Mouse (Mus musculus): ENCODE results near the gene Sema4c. TPM values are rescaled to one million over a fixed set of nuclear protein-coding genes. Genes with fewer than 3 reads are reported as not detected.

Sema4c gene
- polyA plus RNA-seq, 1 experiment from 2014 or later, result 29.4 TPM

DNA sequence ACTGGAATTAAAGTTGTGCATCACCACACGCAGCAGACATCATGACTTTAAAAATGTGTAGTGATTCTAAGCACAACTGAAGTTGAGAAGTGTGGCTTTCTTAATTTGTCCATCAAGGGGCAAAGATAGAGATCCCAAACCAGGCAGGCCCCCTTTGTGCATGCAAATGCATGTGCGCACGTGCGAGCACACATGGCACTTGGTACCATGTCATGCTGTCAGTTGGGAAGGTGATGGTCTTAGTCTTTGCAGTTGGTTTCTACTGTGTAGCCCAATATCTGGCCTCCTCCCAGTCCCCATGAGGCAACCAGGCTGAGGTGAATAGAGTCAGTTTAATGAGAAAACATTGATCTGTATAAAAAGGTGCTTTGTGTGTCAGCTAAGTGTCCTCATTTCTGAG lies 28.3 kb downstream of the Sema4c start:
- no peak for ATAC-seq (ENCODE audit: insufficient number of reproducible peaks, insufficient read depth, low FRiP score, low TSS enrichment)
- H3K36me3 ChIP-seq, result peaks cover 24% of the 10 kb centered on the region
- 93% methylated on average over 4 of the region's 4 CpGs for WGBS

DNA sequence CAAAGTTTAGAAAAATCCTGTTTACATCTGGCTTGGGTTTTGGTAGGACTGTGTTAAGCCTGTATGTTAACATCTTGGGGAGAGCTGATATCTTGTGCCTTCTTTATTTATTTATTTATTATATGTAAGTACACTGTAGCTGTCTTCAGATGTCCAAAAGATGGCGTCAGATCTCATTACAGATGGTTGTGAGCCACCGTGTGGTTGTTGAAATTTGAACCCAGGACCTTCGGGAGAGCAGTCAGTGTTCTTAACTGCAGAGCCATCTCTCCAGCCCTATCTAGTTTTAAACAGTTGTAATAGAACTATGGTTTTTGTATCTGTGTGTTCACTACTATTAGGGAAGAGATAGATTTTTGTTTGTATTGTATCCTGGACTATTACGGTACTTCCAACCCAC lies 28.9 kb downstream of the Sema4c start:
- Histone ChIP-seq H3K9me3 (no peaks in the 10 kb centered on the region), H3K27me3 (no peaks in the 10 kb centered on the region), H3K4me3 (no peak overlapping the region), H3K4me2 (replicated peaks) (no peak overlapping the region), H3K9ac (no peak overlapping the region), H3K4me1 (0 out of 2 replicates have a peak, but pooled peaks cover 3% of the 10 kb centered on the region), H3K27ac (no peak overlapping the region), H3K36me3 (peaks cover 30% of the 10 kb centered on the region)
- WGBS, result 71% methylated on average over 4 of the region's 4 CpGs
- ATAC-seq (ENCODE audit: insufficient number of reproducible peaks, insufficient read depth, low FRiP score, low TSS enrichment), result no peak

More for the DNA sequence above, 28.3 kb downstream of the Sema4c start:
- Histone ChIP-seq H3K9ac (no peak overlapping the region), H3K27ac (no peak overlapping the region), H3K27me3 (no peaks in the 10 kb centered on the region), H3K4me3 (no peak overlapping the region), H3K4me1 (0 out of 2 replicates have a peak, but pooled peaks cover 3% of the 10 kb centered on the region), H3K4me2 (replicated peaks) (no peak overlapping the region), H3K9me3 (no peaks in the 10 kb centered on the region)

DNA sequence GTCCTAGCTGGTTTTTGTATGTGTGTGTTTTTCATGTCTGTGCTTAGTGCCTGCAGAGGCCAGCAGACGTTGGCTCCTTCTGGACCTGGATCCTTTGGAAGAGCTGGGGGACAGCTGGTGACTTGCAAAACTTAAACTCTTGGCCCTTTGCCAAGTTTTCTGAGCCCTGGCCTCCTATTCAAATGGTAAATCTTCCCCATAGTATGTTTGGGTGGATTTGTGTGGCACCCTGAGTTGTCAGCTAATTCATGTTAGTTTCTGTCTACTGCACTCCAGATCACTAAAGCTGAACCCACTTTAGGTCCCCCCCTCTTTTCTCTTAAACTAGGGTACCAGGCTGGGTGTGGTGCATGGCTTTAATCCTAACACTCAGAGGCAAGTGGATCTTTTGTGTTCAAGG lies 29.8 kb downstream of the Sema4c start:
- H3K4me2 ChIP-seq (replicated peaks), result no peak overlapping the region
- 0 out of 2 replicates have a peak overlapping the region, but pooled peaks have one; percentile 7 for H3K27ac ChIP-seq
- no peak overlapping the region for H3K4me3 ChIP-seq
- H3K27me3 ChIP-seq, result no peaks in the 10 kb centered on the region
- peaks cover 39% of the 10 kb centered on the region for H3K36me3 ChIP-seq
- H3K4me1 ChIP-seq, result no peaks in the 10 kb centered on the region
- 29% methylated on average over 1 of the region's 1 CpGs for WGBS
- no peak overlapping the region for H3K9ac ChIP-seq
- H3K9me3 ChIP-seq, result no peaks in the 10 kb centered on the region
- ATAC-seq (ENCODE audit: insufficient number of reproducible peaks, insufficient read depth, low FRiP score, low TSS enrichment), result no peak

DNA sequence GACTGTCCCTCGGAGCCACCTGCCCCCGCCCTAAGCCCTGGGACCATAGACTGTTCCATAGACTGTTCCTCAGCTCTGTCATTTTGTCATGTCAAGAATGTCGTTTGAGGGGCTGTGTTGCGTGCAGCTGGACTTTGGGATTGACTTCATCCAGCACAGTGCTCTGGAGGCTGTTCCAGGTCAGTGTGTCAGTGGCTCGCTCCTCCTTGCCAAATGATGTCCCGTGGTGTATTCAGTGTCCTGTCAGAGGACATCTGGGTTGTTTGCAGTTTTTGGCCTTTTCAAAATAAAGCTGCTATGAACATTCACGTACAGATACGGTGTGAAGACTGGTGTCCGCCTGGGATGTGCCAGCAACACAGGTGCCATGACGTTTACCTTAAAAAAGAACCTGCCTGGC lies 31.2 kb downstream of the Sema4c start:
- Histone ChIP-seq H3K9ac (no peak overlapping the region), H3K27me3 (no peaks in the 10 kb centered on the region), H3K36me3 (peaks cover 48% of the 10 kb centered on the region), H3K9me3 (no peaks in the 10 kb centered on the region), H3K4me3 (no peak overlapping the region), H3K4me2 (replicated peaks) (no peak overlapping the region), H3K27ac (no peak overlapping the region), H3K4me1 (no peaks in the 10 kb centered on the region)
- WGBS, result 90% methylated on average over 10 of the region's 10 CpGs
- ATAC-seq (ENCODE audit: insufficient number of reproducible peaks, insufficient read depth, low FRiP score, low TSS enrichment), result no peak

DNA sequence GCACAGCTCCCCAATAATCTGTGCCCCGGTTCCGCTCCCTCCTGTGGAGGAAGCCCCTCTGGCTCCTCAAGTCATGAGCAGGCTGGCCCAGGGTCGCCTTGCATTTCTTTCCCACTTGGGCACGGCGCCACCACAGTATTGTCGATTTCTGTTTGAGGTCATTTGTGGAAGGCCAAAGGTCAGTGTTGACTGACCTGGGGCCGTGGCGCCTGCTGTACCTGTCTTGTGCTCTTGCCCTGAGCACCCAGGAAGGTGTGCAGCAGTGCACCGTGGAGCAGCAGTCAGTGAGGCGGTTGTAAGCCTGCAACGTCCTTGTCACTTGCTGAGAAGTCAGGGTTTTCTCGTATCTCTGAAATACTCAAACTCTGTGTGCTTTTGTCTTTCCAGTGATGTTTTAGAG lies 32.4 kb downstream of the Sema4c start:
- Histone ChIP-seq H3K4me3 (no peak overlapping the region), H3K4me2 (replicated peaks) (no peak overlapping the region), H3K36me3 (peaks cover 54% of the 10 kb centered on the region), H3K27me3 (no peaks in the 10 kb centered on the region), H3K9ac (no peak overlapping the region), H3K9me3 (no peaks in the 10 kb centered on the region), H3K4me1 (no peaks in the 10 kb centered on the region), H3K27ac (no peak overlapping the region)
- ATAC-seq (ENCODE audit: insufficient number of reproducible peaks, insufficient read depth, low FRiP score, low TSS enrichment), result no peak
- 85% methylated on average over 12 of the region's 12 CpGs for WGBS

DNA sequence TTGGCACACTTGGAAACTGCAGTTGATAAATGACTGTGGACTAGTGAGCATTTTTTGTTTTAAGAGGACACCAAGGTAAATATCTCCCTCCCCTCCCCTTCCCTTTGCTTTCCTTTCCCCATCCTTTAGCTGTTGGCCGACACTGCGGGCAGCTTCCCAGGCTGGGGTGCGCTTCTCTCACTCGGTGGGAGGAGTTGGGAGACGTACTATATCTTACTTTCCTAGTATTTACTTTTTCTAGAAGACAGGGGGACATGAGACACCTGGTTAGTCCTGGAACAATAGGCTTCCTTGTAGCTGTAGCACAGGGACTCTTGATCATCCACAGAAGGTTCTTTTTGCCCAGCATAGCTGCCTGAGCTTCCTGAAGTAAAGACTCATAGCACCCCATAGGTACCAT lies 34.1 kb downstream of the Sema4c start:
- Histone ChIP-seq H3K4me2 (replicated peaks) (no peak overlapping the region), H3K27ac (no peak overlapping the region), H3K27me3 (no peaks in the 10 kb centered on the region), H3K4me1 (no peaks in the 10 kb centered on the region), H3K9me3 (no peaks in the 10 kb centered on the region), H3K9ac (no peak overlapping the region), H3K4me3 (no peak overlapping the region), H3K36me3 (peaks cover 68% of the 10 kb centered on the region)
- no peak for ATAC-seq (ENCODE audit: insufficient number of reproducible peaks, insufficient read depth, low FRiP score, low TSS enrichment)
- 92% methylated on average over 5 of the region's 5 CpGs for WGBS

DNA sequence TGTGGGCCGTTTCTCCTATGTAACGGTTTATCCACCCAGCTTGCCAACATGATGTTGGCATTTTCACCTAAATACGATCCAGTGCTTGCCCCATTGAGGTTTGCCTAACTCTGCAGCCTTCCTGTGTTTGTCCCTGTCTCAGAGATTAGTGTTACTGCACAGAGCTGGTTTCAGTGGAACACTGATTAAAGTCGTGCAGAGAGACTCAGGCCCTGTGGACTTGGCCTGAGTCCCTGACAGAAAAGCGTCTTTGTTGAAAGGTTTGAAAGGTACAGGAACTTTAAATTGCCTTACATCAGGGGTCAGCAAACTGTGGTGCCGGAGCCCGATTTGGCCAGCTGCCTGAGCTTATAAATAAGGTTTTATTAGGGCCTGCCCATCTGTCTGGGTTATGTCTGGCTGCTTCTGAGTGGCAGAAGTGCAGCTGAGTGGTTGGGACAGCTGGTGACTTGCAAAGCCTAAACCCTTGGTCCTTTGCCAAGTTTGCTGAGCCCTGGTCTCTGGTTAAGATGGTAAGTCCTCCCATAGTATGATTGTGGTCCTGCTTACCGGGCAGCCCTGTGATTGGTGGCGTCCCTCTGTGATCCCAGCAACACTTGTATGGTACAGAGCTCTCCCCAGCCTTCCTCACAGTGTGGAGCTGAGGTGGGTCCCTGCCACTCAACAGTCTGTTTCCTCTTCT lies 34.7 kb downstream of the Sema4c start:
- Histone ChIP-seq H3K27ac (no peak overlapping the region; the same call in 1 of the 2 replicates), H3K4me2 (replicated peaks) (no peak overlapping the region), H3K4me1 (no peaks in the 10 kb centered on the region), H3K4me3 (no peak overlapping the region), H3K9ac (no peak overlapping the region), H3K27me3 (no peaks in the 10 kb centered on the region), H3K9me3 (no peaks in the 10 kb centered on the region), H3K36me3 (peaks cover 71% of the 10 kb centered on the region)
- ATAC-seq (ENCODE audit: insufficient number of reproducible peaks, insufficient read depth, low FRiP score, low TSS enrichment), result no peak
- 84% methylated on average over 9 of the region's 9 CpGs for WGBS

DNA sequence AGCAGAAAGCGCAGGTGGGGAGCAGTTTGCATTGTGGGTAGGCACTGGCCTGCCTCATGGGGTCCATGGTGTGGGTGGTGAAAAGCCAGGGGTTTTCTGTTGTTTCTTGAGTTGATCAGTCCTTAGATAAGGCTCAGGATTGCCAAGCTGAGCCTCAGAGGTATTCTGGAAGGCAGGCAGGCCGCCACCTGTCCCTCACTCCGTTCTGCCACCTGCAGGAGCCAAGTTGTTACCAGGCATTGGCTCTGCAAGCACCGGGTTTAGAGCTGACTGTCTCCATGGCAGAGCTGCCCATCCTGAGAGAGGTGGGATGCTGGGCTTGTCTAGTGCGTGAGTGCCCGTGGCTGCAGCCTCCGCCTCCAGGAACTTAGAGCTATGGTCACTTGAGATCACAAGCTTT lies 35.9 kb downstream of the Sema4c start:
- Histone ChIP-seq H3K9ac (no peak overlapping the region), H3K4me1 (no peaks in the 10 kb centered on the region), H3K4me3 (no peak overlapping the region), H3K36me3 (peaks cover 75% of the 10 kb centered on the region), H3K9me3 (no peaks in the 10 kb centered on the region), H3K27ac (no peak overlapping the region), H3K4me2 (replicated peaks) (no peak overlapping the region), H3K27me3 (no peaks in the 10 kb centered on the region)
- no peak for ATAC-seq (ENCODE audit: insufficient number of reproducible peaks, insufficient read depth, low FRiP score, low TSS enrichment)
- WGBS, result 92% methylated on average over 7 of the region's 7 CpGs

DNA sequence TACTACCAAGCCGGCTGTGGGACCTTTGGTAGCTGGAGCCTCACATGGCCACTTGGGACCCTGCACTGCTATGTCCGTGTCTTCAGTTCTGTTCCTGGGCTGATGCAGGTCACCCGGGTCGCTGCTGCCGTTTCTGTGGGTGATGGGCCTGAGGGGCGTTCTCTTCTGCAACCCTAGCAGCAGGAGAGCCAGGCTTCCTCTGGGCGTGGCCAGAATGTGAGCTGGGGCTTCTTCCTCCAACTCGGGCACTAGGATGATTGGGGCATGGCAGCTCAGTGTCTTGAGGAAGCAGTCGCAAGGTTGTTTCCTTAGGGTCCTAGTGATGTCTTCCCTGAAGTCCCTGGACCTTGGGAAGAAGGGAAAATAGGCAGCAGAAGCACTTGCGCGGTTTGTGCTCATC lies 38.5 kb downstream of the Sema4c start:
- H3K4me3 ChIP-seq, result no peak overlapping the region
- H3K27ac ChIP-seq, result no peak overlapping the region
- no peak for ATAC-seq (ENCODE audit: insufficient number of reproducible peaks, insufficient read depth, low FRiP score, low TSS enrichment)
- peaks cover 8% of the 10 kb centered on the region for H3K4me1 ChIP-seq
- no peak overlapping the region for H3K4me2 ChIP-seq (replicated peaks)
- H3K9ac ChIP-seq, result no peak overlapping the region
- 83% methylated on average over 11 of the region's 11 CpGs for WGBS
- peaks cover 61% of the 10 kb centered on the region for H3K36me3 ChIP-seq
- no peaks in the 10 kb centered on the region for H3K27me3 ChIP-seq
- H3K9me3 ChIP-seq, result no peaks in the 10 kb centered on the region

DNA sequence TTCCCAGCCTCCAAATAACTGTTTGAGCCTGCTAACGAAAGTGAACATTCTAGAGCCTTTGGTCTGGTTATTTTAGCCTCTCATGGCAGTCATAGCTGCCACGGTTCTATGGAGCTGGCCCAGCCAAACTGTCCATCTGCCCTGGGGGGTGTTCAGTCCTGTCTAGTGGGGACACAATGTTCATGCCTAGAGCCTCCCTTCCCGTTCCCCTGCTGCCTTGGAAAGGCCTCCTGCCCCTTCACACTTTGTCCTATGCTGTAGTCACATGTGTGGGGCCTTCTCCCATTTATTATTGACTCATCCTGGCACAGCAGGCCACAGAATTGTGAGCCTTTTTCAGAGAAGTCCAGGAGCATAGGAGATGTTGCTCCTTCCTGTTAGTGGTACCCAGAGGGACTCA lies 39.9 kb downstream of the Sema4c start:
- 82% methylated on average over 3 of the region's 3 CpGs for WGBS
- Histone ChIP-seq H3K9me3 (no peaks in the 10 kb centered on the region), H3K4me3 (no peak overlapping the region), H3K4me2 (replicated peaks) (no peak overlapping the region), H3K27ac (no peak overlapping the region), H3K27me3 (no peaks in the 10 kb centered on the region), H3K36me3 (peaks cover 52% of the 10 kb centered on the region), H3K4me1 (peaks cover 18% of the 10 kb centered on the region), H3K9ac (no peak overlapping the region)
- ATAC-seq (ENCODE audit: insufficient number of reproducible peaks, insufficient read depth, low FRiP score, low TSS enrichment), result no peak

DNA sequence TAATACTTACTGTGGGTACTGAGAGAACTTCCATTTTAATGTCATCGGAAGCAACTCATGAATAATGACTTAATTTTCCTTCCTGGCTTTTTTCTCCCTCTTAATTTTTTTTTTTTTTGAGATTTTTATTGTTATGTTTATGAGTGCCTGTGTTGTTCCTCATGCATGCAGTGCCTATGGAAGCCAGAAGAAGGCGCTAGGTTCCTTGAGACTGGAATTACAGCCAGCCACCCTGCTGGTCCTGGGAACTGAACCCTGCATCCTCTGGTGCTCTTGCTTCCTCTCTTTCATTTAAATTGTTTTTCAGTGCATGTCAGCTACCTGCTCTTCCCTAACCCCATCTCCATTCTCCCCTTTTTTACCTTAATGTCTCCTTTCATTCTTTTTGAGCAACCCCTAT lies 44.4 kb downstream of the Sema4c start:
- H3K4me3 ChIP-seq, result peak overlapping the region; percentile 94
- H3K9ac ChIP-seq, result no peak overlapping the region
- H3K9me3 ChIP-seq, result no peaks in the 10 kb centered on the region
- H3K4me1 ChIP-seq, result peaks cover 19% of the 10 kb centered on the region
- H3K4me2 ChIP-seq (replicated peaks), result peak overlapping the region; percentile 84
- no peak overlapping the region for H3K27ac ChIP-seq
- H3K27me3 ChIP-seq, result no peaks in the 10 kb centered on the region
- 0 out of 2 replicates have a peak, but pooled peaks cover 15% of the 10 kb centered on the region for H3K36me3 ChIP-seq
- ATAC-seq (ENCODE audit: insufficient number of reproducible peaks, insufficient read depth, low FRiP score, low TSS enrichment), result no peak
- whole genome bisulfite sequencing, result 38% methylated on average over 2 of the region's 2 CpGs

DNA sequence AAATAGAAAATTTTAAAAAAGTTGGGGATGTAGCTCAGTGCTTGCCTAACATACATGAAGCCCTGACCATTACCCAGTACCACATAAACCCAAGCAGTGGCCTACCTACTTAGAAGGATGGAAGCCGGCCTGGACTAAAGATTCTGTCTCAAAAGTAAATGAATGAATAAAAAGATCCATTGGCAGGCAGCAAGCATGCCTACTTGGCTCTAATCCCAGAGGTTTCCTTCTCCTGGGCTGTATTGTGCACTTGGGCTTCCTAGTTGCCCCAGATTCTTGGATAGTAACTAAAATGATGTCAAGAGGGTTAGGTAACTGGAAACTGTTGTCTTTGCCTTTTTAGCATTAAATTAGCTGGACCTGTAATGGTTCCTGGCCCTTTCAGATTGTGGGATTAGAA lies 44.8 kb downstream of the Sema4c start:
- no peak overlapping the region for H3K27ac ChIP-seq
- no peaks in the 10 kb centered on the region for H3K9me3 ChIP-seq
- ATAC-seq (ENCODE audit: insufficient number of reproducible peaks, insufficient read depth, low FRiP score, low TSS enrichment), result no peak
- H3K27me3 ChIP-seq, result no peaks in the 10 kb centered on the region
- H3K4me3 ChIP-seq, result peak overlapping the region; percentile 94
- peak overlapping the region; percentile 87 for H3K9ac ChIP-seq
- 0 out of 2 replicates have a peak, but pooled peaks cover 15% of the 10 kb centered on the region for H3K36me3 ChIP-seq
- peak overlapping the region; percentile 84 for H3K4me2 ChIP-seq (replicated peaks)
- H3K4me1 ChIP-seq, result peaks cover 19% of the 10 kb centered on the region
- 5% methylated on average over 1 of the region's 1 CpGs for WGBS

Measured in embryonic facial prominence, embryonic 12.5 days (tissue).